Mouse (Mus musculus) adrenal gland, adult 8-10 months (tissue): ENCODE data around the gene Tspan13. TPM values are rescaled to one million over a fixed set of nuclear protein-coding genes. Genes with fewer than 3 reads are reported as not detected.
A peak's percentile ranks its signal among the peaks of the same experiment; 100 is the strongest.

Experiments
- DNase-seq: peaks from one replicate; pipeline ENCODE4 v3.0.0; 2022
- total RNA-seq, 4 experiments: library from RNA; stranded (reverse); gene quantifications; 2 replicates each; pipeline ENCODE4 v1.2.4; 2022

Tspan13 gene
- total RNA-seq, 4 experiments from 2014 or later, result 8.9 to 18.6 (median 13.8) TPM

GRCm38 (mm10) chr12:36030660-36031363 is 11.5 kb downstream of the Tspan13 start:
- DNase-seq, result no peak

DNA sequence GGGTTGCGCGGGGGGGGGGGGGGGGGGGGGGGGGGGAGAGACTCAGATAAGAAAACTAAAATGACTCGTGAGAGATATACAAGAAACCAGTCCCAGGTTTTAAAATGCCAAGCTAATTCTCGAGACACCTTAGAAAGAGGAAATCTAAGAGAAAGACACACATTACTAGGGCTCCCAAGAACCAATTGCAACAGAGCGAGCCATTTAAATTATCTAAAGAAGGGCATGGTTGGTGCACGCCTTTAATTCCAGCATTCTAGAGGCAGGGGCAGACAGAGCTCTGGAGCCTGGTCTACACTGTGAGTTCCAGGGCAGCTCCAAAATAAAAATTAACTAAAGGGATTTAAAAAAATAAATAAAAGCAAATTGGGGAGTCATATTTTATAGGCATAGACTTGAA is 12.6 kb downstream of the Tspan13 start:
- no peak for DNase-seq

- DNase-seq, result no peak
Observed at GRCm38 (mm10) chr12:36028968-36029645, 13.2 kb downstream of the Tspan13 start.

- DNase-seq, result no peak
Observed at GRCm38 (mm10) chr12:36027171-36027570, 15.1 kb downstream of the Tspan13 start.

DNA sequence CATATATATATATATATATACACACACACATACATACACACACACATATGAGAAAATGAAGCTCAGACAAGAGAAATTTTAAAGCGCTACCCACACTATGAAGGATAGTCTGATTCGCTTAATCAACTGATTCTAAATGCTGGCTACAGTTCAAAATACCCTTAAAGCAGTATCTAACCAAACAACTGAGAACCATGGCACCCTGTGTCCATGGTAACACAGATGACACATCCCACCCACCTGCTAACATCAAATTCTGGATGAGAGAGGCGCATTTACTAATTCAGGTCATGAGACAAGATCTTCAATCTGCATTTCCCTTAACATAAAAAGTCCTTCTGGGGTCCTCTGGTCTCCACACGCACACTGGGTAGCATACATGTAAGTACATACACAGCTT is 16.2 kb downstream of the Tspan13 start:
- no peak for DNase-seq

GRCm38 (mm10) chr12:36020710-36021109 is 21.6 kb downstream of the Tspan13 start:
- no peak for DNase-seq

DNA sequence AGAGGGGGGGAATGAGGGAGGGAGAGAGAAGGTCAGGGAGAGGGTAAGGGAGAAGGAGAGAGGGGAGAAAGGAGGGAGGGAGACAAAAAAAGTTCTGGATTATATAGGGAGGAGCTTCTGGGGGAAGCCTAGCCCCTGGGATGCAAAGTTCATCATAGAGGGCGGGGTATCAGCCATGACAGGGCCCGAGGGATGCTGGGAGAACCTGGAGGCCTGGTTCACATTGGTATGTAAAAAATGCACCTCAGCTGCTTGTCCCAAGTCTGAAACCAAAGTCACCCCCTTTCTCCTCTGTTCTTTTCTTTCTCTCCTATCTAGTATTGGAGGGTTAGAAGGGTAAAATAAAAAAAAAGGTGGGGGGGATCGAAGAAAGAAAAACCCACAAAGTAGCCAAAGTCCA is 22.2 kb downstream of the Tspan13 start:
- DNase-seq, result no peak

DNA sequence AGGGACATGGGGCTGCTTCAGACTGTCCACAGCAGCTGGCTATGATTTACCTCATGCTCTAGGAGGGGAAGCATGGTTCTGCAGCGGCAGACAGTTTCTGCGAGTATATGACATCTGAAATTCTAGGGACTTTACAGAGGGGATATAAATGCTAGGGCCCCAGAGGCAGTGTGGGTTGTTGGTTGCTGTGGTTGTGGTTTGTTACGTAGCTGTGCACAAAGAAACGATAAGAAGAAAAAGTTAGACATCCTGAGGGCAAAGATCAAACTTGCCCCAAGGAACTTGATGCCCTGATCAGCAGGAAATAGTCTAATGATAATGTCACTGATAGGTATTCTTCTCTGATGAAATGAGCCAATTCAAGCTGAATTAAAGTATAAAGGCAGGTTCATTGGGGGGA is 22.7 kb downstream of the Tspan13 start:
- no peak for DNase-seq

DNA sequence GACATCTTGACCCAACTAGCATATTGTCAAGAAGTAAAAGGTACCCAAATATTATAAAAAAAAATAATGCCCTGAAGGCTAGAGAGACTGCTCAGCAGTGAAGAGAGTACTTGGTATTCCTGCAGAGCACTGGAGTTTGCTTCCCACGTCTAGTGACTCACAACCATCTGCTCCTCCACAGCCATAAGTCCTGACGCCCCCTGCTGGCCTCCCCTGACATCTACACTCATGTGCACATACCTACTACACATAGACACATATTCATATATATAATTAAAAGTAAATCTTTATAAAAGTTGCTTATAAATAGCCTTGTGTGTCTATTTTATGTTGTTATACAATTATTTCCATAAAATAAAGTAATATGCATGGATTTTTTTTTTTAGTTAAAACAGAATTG is 24.5 kb downstream of the Tspan13 start:
- no peak for DNase-seq

GRCm38 (mm10) chr12:36013216-36013910 is 28.9 kb downstream of the Tspan13 start:
- no peak for DNase-seq

DNA sequence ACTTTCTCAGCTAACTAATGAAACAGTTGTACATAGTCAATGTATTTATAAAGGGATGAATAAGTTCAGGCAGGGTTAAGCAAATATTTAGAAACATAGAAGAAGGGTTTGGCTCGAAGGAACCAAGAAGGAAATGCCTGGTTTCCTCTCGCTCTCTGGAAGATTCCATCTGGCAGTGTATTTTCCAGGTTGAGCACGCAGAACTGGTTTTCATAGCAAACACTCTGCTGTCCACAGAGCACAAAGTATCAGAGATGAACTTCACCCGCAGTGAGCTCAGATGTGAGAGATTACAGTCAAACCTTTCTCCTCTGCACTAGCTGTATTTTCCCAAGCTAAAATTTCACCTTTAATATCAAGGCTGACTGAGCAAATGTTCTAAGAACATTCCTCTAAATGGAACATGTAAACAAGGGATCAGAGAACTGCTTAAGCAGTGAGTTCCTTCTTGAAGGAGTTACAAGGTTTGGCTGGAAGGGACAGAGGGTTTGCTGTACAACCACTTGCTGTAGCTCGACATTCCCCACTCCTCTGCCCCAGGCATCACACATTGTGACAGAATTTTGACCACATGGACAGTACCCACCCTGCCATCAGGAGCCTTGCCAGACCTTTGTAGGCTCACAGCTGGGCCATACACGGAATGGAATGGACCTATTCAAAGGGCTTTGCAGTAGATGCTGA is 33.8 kb downstream of the Tspan13 start:
- DNase-seq, result no peak

DNA sequence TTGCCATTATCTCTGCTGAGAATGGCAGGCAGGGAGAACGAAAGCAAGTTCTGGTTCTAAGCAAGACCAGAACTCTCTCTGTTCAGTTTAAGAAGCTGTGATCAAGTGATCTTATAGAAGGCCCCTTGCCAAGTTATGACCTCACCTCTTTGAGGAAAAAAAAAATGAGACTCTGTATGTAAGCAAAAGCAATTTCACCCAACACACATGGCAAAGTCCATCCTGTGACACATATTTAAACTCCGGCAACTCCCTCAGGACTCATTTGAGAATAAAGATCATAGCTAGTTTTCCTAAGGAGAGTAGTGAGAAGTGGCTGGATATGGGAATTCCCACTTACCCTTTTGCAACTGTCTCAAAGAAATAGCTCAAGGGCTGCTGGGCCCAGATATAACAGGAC is 34.7 kb downstream of the Tspan13 start:
- DNase-seq, result no peak

- DNase-seq, result no peak
Observed at GRCm38 (mm10) chr12:36004714-36005113, 37.6 kb downstream of the Tspan13 start.

DNA sequence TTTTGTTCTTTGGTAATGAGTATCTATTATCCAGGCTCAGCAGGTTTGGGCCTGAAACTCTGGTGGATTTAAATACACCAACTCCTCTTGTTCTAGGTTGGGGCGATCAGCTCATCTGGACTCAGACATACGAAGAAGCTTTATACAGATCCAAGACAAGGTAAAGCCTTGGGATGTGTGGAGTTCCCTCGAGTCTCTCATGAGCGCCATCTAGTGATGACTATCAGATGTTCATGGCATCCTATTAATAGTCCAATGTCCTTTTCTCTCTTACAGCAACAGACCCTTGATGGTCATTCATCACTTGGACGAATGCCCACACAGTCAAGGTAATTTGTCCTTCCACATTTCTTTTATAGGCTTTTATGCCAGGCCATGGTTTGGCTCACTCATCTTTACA is 46.5 kb downstream of the Tspan13 start:
- DNase-seq, result peak; percentile 5

- no peak for DNase-seq
Observed at GRCm38 (mm10) chr12:35994098-35994497, 48.2 kb downstream of the Tspan13 start.

- no peak for DNase-seq
Observed at GRCm38 (mm10) chr12:35993583-35993982, 48.7 kb downstream of the Tspan13 start.

DNA sequence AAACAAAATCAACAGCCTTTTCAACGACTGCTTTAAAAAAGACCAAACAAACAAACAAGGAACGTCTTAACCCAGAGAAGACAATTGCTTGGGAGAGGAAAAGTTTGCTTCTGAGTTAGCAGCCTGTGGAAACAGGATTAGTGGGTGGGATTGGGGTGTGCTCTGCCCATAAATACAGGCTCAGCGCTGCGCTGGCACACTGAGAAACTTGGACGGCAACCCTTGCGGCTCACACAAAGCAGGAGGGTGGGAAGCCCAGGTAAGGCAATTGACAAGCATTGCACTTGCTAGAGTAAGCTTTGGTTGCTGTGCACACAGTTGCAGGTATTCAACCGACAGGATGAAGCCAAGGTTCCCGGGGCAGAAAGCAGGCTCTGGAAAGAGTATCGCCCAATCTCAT is 49.6 kb downstream of the Tspan13 start, which contains the start of gene Agr2:
TSS of gene Agr2 (plus strand) at position 197 of the 400 bp plus-strand sequence.
- no peak for DNase-seq

DNA sequence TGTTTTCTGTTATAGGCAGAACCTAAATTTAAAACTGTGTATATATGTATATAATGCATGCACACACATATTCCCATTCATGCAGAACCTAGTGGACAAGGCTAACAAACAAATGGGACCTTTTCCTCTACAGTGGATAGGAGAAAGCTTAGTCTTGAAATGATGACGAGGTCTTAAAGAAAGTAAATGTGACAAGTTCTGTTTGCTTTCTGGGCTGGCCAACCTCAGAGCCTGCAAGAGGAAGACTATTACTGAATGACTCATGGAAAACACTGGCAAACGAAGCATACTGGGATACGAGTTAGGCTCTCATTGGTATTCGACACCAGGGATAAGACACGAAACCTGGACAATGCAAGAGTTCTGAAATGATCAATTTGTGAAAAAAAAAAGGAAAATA is 57.6 kb downstream of the Tspan13 start:
- no peak for DNase-seq

DNA sequence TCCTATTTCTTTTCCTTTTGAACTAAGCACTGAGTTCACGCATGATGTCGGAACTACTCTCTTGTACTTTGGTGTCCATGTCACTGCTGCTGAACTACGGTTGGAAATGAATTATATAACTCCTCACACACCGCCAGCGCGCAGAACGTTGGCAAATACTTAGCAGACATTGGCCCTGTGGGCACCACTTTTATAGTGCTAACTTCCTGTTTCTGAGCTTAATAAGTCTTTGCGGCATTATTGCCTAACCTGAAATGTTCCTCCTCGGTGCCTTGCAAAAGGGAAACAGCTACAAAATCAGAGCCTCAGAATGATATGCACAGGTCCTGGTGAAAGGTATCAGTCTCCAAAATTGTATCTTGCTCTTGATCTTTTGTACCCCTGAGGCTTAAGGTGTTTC is 58.8 kb downstream of the Tspan13 start:
- DNase-seq, result no peak

DNA sequence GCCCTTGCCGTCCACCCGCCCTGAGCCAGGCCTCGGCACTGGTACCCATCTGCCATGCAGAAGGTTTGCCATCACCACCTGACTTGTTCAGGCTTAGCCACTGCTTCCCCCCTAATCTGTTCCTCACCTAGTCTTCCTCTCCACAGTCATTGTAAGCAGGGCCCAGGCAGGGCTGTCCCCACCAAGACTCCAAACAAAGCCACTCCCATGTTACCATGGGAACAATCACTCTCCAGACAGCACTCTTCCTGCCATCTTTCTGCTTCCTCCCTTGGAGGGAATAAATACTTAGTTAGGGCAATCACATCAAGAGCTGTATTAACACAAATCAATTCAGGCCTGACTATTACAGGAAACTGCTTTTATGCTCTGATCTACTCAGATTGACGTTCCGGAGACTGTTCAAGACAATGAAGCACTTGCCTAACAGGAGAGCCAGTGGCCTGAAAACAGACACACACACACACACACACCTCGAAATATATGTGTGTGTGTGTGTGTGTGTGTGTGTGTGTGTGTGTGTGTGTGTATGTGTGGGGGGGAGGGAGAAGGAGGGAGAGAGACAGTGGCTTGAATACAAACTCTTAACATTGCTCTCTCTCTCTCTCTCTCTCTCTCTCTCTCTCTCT is 60.5 kb downstream of the Tspan13 start:
- no peak for DNase-seq

- DNase-seq, result no peak
Observed at GRCm38 (mm10) chr12:35979625-35980024, 62.7 kb downstream of the Tspan13 start.

DNA sequence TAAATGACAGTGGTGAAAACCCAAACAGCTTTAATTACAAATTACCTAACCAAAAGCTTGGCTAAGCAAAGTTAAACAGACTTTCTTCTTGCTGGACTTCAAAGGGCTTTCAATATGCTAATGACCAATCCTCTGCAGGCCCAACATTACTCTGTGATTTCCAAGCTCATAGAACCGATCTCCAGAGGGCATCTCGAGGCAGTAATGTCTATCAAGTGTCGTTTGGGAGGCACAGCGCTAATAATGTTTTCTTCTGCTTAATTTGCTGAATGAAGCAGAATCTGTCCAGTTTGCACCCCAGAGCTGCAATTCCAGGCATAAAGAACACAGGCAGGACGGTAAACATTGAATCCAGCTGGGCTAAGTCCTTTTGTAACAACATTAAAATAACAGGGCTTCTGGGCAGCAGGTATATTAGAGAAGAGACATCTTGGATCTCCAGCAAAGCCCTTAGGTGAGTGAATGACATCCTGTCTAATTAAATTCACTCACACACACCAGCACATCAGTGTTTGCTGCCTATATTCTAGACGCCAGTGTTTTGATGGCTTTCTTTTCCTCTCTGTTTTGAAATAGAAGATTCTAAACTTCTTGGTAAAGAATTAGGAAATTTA is 64.6 kb downstream of the Tspan13 start:
- DNase-seq, result no peak
